Mouse (Mus musculus) heart, adult 9 months (tissue): ENCODE results near the gene Thrb.
"Not testable (repeated sequence)": the region's sequence is repeated elsewhere in the genome, so short reads cannot be mapped to it uniquely, and the experiment has no call there.

ENCODE experiments used
- DNase-seq, 2 experiments: peaks; one replicate each; pipeline ENCODE4 v3.0.0; 2022; ENCODE audit warnings: low spot score in 2 of 2

Thrb gene

GRCm38 (mm10) chr14:17879446-17879845 is 219.4 kb downstream of the Thrb start:
- DNase-seq, result no peak

GRCm38 (mm10) chr14:17884884-17885283 is 224.8 kb downstream of the Thrb start:
- no peak for DNase-seq

- DNase-seq, result no peak
Measured at GRCm38 (mm10) chr14:17885320-17885719, 225.3 kb downstream of the Thrb start.

- DNase-seq, result no peak
Measured at GRCm38 (mm10) chr14:17894791-17895190, 234.7 kb downstream of the Thrb start.

- DNase-seq, result no peak
Measured at GRCm38 (mm10) chr14:17899733-17900413, 239.8 kb downstream of the Thrb start.

- no peak for DNase-seq
Measured at GRCm38 (mm10) chr14:17900414-17900795, 240.3 kb downstream of the Thrb start.

- DNase-seq, result no peak
Measured at GRCm38 (mm10) chr14:17902426-17902825, 242.4 kb downstream of the Thrb start.

- no peak for DNase-seq
Measured at GRCm38 (mm10) chr14:17903121-17903520, 243.1 kb downstream of the Thrb start.

- DNase-seq, result no peak
Measured at GRCm38 (mm10) chr14:17904554-17904953, 244.5 kb downstream of the Thrb start.

- no peak for DNase-seq
Measured at GRCm38 (mm10) chr14:17905627-17906026, 245.6 kb downstream of the Thrb start.

- no peak for DNase-seq
Measured at GRCm38 (mm10) chr14:17906931-17907330, 246.9 kb downstream of the Thrb start.

GRCm38 (mm10) chr14:17911157-17911556 is 251.1 kb downstream of the Thrb start:
- DNase-seq, result no peak

GRCm38 (mm10) chr14:17912573-17913207 is 252.6 kb downstream of the Thrb start:
- no peak for DNase-seq

- DNase-seq, result no peak
Measured at GRCm38 (mm10) chr14:17915556-17915955, 255.5 kb downstream of the Thrb start.

- DNase-seq, result no peak
Measured at GRCm38 (mm10) chr14:17916651-17917050, 256.6 kb downstream of the Thrb start.

GRCm38 (mm10) chr14:17917124-17917763 is 257.2 kb downstream of the Thrb start:
- no peak for DNase-seq

- DNase-seq, result no peak
Measured at GRCm38 (mm10) chr14:17917899-17918298, 257.8 kb downstream of the Thrb start.

- DNase-seq, result no peak
Measured at GRCm38 (mm10) chr14:17922807-17923704, 263.0 kb downstream of the Thrb start.

GRCm38 (mm10) chr14:17927469-17927868 is 267.4 kb downstream of the Thrb start:
- peak; percentile 11 to 47 for DNase-seq

- no peak for DNase-seq
Measured at GRCm38 (mm10) chr14:17929585-17929984, 269.5 kb downstream of the Thrb start.

GRCm38 (mm10) chr14:17933475-17933874 is 273.4 kb downstream of the Thrb start:
- no peak for DNase-seq

GRCm38 (mm10) chr14:17934779-17935178 is 274.7 kb downstream of the Thrb start:
- DNase-seq, result not testable (repeated sequence)
